Mouse (Mus musculus) kidney, adult 2 months (tissue): ENCODE measurements at regions not wholly inside any gene's neighbourhood (a gene's known extent, or its start where the extent isn't known, plus 50 kb on each side); places are given as distances from the start of the nearest gene placed in this dataset.

ENCODE experiments used
- CTCF ChIP-seq: fragments of 200-500 bp; conservative IDR thresholded peaks from 2 replicates; pipeline ENCODE4 v1.5.1; 2011; ENCODE audit warnings: low read depth, mild to moderate bottlenecking, control low read depth, low read length, moderate library complexity, mixed read lengths; ENCODE audit not compliant: insufficient read depth, insufficient read length
- POLR2A ChIP-seq: fragments of 200-500 bp; IDR thresholded peaks from one replicate; pipeline ENCODE4 v1.6.1; 2011; ENCODE audit warnings: low read depth, low read length, control low read depth

DNA sequence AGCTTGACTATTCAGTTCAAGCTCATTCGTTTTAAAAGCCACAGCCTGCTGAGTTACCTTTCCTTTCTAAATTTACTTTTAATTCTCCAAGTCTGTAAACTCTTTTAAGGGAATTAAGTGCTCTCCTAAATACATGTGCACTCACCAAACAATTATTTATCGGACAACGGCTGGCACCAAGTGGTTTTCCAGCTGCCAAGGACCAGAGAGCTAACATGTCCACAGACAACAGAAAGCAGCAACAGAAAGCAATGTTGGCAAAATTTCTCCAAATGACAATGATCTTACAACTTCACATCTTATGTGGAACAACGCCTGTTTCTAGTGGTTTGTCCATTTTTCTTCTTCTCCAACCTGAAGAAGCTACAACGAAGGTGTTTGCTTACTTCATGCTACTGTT, 275.3 kb downstream of the Qk start:
- TF ChIP-seq CTCF (no peak), POLR2A (no peak)
